In genomic region chr12:52773847-52774246, GRCm38 (mm10) we compare ENCODE assay signal across 13 mouse cellular contexts.
A peak's percentile ranks its signal among the peaks of the same experiment; 100 is the strongest.
DNase-seq lines count a peak whose midpoint lies in the region; ATAC-seq and TF ChIP-seq lines count a peak whose summit lies in the region.
"Had no signal": no experiment of that assay in that cellular context is flagged by ENCODE, and none has a peak within 500 bp of the region (broad histone marks: within the 10 kb centered on the region; RNA-seq: fewer than 3 reads in every experiment).

No protein-coding gene starts in this region.

- no peak overlapping the region for H3K4me3 ChIP-seq in hindbrain, embryonic 12.5 days
- H3K4me3 ChIP-seq in midbrain, postnatal 0 days (ENCODE audit: low read depth, low read length) = no peak overlapping the region
- H3K4me3 ChIP-seq: embryonic facial prominence, embryonic 12.5 days had no signal

- peaks cover 49% of the 10 kb centered on the region for H3K4me1 ChIP-seq in hindbrain, embryonic 12.5 days
- H3K4me1 ChIP-seq in midbrain, postnatal 0 days (ENCODE audit: insufficient read depth, low read length) = peaks cover 6% of the 10 kb centered on the region

- TF ChIP-seq CTCF in brain, embryonic 14.5 days (IDR thresholded peaks at IDR 0.05; ENCODE audit: borderline replicate concordance, extremely low read depth, insufficient read depth, insufficient read length) = no peak
- TF ChIP-seq CTCF in midbrain, postnatal 0 days (IDR thresholded peaks at IDR 0.05) = no peak

- peak overlapping the region; percentile 11; the same call in 1 of the 2 replicates for H3K4me2 ChIP-seq in hindbrain, embryonic 12.5 days (replicated peaks)
- H3K4me2 ChIP-seq in midbrain, postnatal 0 days (ENCODE audit: low read depth, low read length, poor library complexity, severe bottlenecking) = no peak overlapping the region
- H3K4me2 ChIP-seq: embryonic facial prominence, embryonic 12.5 days had no signal

- no peak for TF ChIP-seq POLR2A in brain, embryonic 14.5 days (IDR thresholded peaks at IDR 0.05; ENCODE audit: borderline replicate concordance, extremely low read depth, insufficient read depth, insufficient read length, poor library complexity, severe bottlenecking)

- peak; percentile 54 for DNase-seq in layer of hippocampus, adult 9-11 months
- DNase-seq in layer of hippocampus, adult 9-10 months (ENCODE audit: low spot score) = no peak
- peak; percentile 85 for DNase-seq in brain, embryonic 14.5 days (ENCODE audit: low read depth)
- DNase-seq in midbrain, postnatal 0 days (ENCODE audit: low spot score) = peak; percentile 76
- no peak for DNase-seq in testis, postnatal 10 days (ENCODE audit: low spot score)
- no peak for DNase-seq in thymus, postnatal 10 days (ENCODE audit: low spot score in 2 of 2)
- no peak for DNase-seq in lung, postnatal 25 days (ENCODE audit: low spot score)
- DNase-seq: cerebellum, adult 11 months; heart, postnatal 14 days; thymus, postnatal 25 days had no signal

- 36% methylated on average over 3 of the region's 3 CpGs for WGBS in hindbrain, embryonic 12.5 days
- WGBS in midbrain, postnatal 0 days = 32% methylated on average over 3 of the region's 3 CpGs

- H3K36me3 ChIP-seq in hindbrain, embryonic 12.5 days = no peaks in the 10 kb centered on the region
- H3K36me3 ChIP-seq in midbrain, postnatal 0 days (ENCODE audit: insufficient read depth, low read length) = no peaks in the 10 kb centered on the region
- H3K36me3 ChIP-seq: embryonic facial prominence, embryonic 12.5 days had no signal

- no peaks in the 10 kb centered on the region for H3K27me3 ChIP-seq in hindbrain, embryonic 12.5 days
- no peaks in the 10 kb centered on the region for H3K27me3 ChIP-seq in midbrain, postnatal 0 days (ENCODE audit: insufficient read depth, low read length)
- H3K27me3 ChIP-seq: embryonic facial prominence, embryonic 12.5 days had no signal

- H3K9me3 ChIP-seq in hindbrain, embryonic 12.5 days (replicated peaks) = no peaks in the 10 kb centered on the region
- no peaks in the 10 kb centered on the region for H3K9me3 ChIP-seq in midbrain, postnatal 0 days (ENCODE audit: low read length)
- H3K9me3 ChIP-seq: embryonic facial prominence, embryonic 12.5 days had no signal

- H3K9ac ChIP-seq in hindbrain, embryonic 12.5 days = peak overlapping the region; percentile 27; the same call in 1 of the 2 replicates
- H3K9ac ChIP-seq in midbrain, postnatal 0 days (replicated peaks; ENCODE audit: low read length, poor library complexity, severe bottlenecking) = no peak overlapping the region
- H3K9ac ChIP-seq: embryonic facial prominence, embryonic 12.5 days; liver, embryonic 14.5 days had no signal

- ATAC-seq in hindbrain, embryonic 12.5 days (ENCODE audit: low FRiP score) = 0 out of 2 replicates have a peak, but pooled peaks have one; percentile 39
- ATAC-seq in midbrain, postnatal 0 days (ENCODE audit: low FRiP score) = no peak

- H3K27ac ChIP-seq in hindbrain, embryonic 12.5 days = peak overlapping the region; percentile 70
- H3K27ac ChIP-seq in midbrain, postnatal 0 days (ENCODE audit: low read depth, low read length) = 0 out of 2 replicates have a peak overlapping the region, but pooled peaks have one; percentile 7
- H3K27ac ChIP-seq: embryonic facial prominence, embryonic 12.5 days; liver, embryonic 14.5 days had no signal

Comparison
In these comparisons a context has a peak if more than half of its experiments do, and no peak if none do; other contexts are left out.
1. DNase-seq: peak in layer of hippocampus, adult 9-11 months (single experiment), brain, embryonic 14.5 days (single experiment) and midbrain, postnatal 0 days (single experiment); none in layer of hippocampus, adult 9-10 months (single experiment), testis, postnatal 10 days (single experiment), thymus, postnatal 10 days (0 of 2) and lung, postnatal 25 days (single experiment).